Mouse (Mus musculus) forebrain, embryonic 11.5 days (tissue): Measurements from ENCODE around the gene Olfr643. TPM values are rescaled to one million over a fixed set of nuclear protein-coding genes. Genes with fewer than 3 reads are reported as not detected.

Experiments
- ATAC-seq: fragments of 200-750 bp; cut with Nextera tagmentation; replicated peaks from 2 replicates; pipeline ENCODE4 v1.8.0; 2017; ENCODE audit warnings: moderate TSS enrichment; ENCODE audit not compliant: low FRiP score
- DNase-seq: peaks from one replicate; pipeline ENCODE4 v3.0.0-alpha.2; 2017; ENCODE audit warnings: low spot score
- H3K27ac ChIP-seq: fragments of 300-500 bp; sonication (generic); 2 replicates; pipeline ENCODE4 v1.5.1; 2014; ENCODE audit warnings: low read depth, low read length
- H3K27me3 ChIP-seq: fragments of 300-500 bp; sonication (generic); 2 replicates; pipeline ENCODE4 v1.6.1; 2014; ENCODE audit warnings: mild to moderate bottlenecking, low read length, mixed read lengths; ENCODE audit not compliant: control insufficient read depth, insufficient read depth
- H3K36me3 ChIP-seq: fragments of 300-500 bp; sonication (generic); 2 replicates; pipeline ENCODE4 v1.6.1; 2014; ENCODE audit warnings: mild to moderate bottlenecking, low read length, moderate library complexity, mixed read lengths; ENCODE audit not compliant: control insufficient read depth, insufficient read depth
- H3K4me1 ChIP-seq: fragments of 300-500 bp; sonication (generic); replicated peaks from 2 replicates; pipeline ENCODE4 v1.6.1; 2014; ENCODE audit warnings: low read length, mixed read lengths; ENCODE audit not compliant: control insufficient read depth, insufficient read depth
- H3K4me2 ChIP-seq: fragments of 300-500 bp; sonication (generic); 2 replicates; pipeline ENCODE4 v1.6.1; 2014; ENCODE audit warnings: low read depth, mild to moderate bottlenecking, low read length, moderate library complexity, mixed read lengths; ENCODE audit not compliant: severe bottlenecking
- H3K4me3 ChIP-seq: fragments of 300-500 bp; sonication (generic); 2 replicates; pipeline ENCODE4 v1.5.1; 2014; ENCODE audit warnings: low read depth, low read length
- H3K9ac ChIP-seq: fragments of 300-500 bp; sonication (generic); 2 replicates; pipeline ENCODE4 v1.6.1; 2014; ENCODE audit warnings: low read length
- H3K9me3 ChIP-seq: fragments of 300-500 bp; sonication (generic); 2 replicates; pipeline ENCODE4 v1.6.1; 2016; ENCODE audit warnings: low read length, mixed read lengths; ENCODE audit not compliant: control insufficient read depth
- WGBS: fragments of 180-500 bp; shearing (Covaris S2); extraction: QIAGEN DNeasy Blood & Tissue Kit; methylation state at CpG from one replicate; pipeline ENCODE4 v1.1.7; 2014; 5-methylcytosine and 5-hydroxymethylcytosine counted together
- polyA plus RNA-seq: library from polyadenylated mRNA; unstranded; fragments of >200 nt; fragmentation: Nextera tagmentation; extraction: Ambion mirVana; gene quantifications from 2 replicates; pipeline ENCODE4 v1.2.1, GENCODE M21; 2014

Olfr643 gene
- polyA plus RNA-seq, 1 experiment from 2014 or later = not detected

DNA sequence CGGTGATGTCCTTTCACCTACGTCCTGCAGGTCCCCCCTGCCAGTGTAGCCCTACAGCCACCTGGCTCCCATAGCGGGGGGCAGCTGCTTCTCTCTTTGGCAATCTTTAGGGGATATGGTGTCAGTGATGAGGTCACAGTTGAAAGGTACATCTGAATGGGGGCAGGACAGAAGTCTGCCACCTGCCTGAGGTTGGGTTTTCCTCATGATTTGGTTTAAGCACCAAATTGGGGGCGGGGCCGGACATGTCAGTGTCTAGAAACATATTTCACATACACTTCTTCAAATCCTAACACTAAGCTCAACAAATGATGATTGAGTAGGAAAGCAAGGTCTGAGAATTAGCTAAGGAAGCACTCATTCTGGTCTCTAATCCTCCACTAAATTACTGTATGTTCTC, 7.5 kb downstream of the Olfr643 start, which contains the start of gene Ubqln5:
Gene Ubqln5, minus strand, starts transcription at position 101 of the 400 bp plus-strand sequence.
- Histone ChIP-seq H3K4me2 (no peak within 1 kb of the TSS), H3K4me3 (no peak within 1 kb of the TSS), H3K9ac (no peak within 1 kb of the TSS), H3K36me3 (no peaks in the 10 kb centered on the region), H3K4me1 (no peaks in the 10 kb centered on the region), H3K27me3 (no peaks in the 10 kb centered on the region), H3K27ac (no peak within 1 kb of the TSS), H3K9me3 (no peaks in the 10 kb centered on the region)
- WGBS = 96% methylated on average over 5 of the region's 5 CpGs
- DNase-seq (no peak), ATAC-seq (no peak)

GRCm38 (mm10) chr7:104104757-104104972, 32.5 kb downstream of the Olfr643 start, which contains the start of gene Olfr646:
Gene Olfr646, plus strand, starts transcription at chr7:104104873.
- Histone ChIP-seq H3K27ac (no peak within 1 kb of the TSS), H3K4me1 (no peaks in the 10 kb centered on the region), H3K27me3 (no peaks in the 10 kb centered on the region), H3K9ac (no peak within 1 kb of the TSS), H3K36me3 (no peaks in the 10 kb centered on the region), H3K4me2 (no peak within 1 kb of the TSS), H3K9me3 (no peaks in the 10 kb centered on the region), H3K4me3 (no peak within 1 kb of the TSS)
- DNase-seq (no peak), ATAC-seq (no peak)

DNA sequence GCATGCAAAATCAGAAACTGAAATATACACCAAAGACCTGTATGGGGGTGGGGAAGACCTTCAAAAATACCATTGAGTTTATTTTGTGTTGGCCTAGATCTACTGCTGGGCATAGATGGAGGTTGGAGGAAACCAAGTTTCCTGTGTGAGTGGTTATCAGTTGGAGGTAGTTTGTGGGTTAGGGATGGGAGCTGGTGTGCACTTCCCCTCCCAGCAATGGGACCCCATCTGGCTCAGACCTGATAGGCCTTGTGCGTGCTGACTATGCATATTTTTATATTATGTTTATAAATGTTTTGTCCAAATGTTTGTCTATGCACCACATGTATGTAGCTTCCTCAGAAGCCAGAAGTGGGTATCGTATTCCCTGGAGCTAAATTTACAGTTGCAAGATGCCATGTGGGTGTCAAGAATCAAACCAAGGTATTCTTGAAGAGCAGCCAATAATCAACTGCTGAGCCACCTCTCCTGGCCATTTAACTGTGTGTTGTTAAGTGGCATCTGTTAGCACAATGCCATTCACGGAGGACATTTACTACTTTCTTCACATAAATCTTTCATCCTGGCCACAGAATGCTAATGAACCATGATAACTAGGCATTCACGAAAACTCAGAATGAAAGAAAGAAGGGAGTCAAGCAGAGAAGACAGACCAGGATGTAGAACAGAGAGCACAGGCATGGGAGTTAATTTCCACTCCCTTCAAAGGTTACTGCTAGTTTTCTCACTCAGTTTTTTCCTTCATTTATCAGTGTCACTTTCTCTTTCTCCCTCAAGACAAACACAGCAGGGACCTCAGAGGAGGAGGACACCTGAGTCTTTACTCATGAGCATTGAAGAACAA, 33.1 kb downstream of the Olfr643 start:
- H3K9me3 ChIP-seq = no peaks in the 10 kb centered on the region
- 68% methylated on average over 4 of the region's 4 CpGs for WGBS
- no peaks in the 10 kb centered on the region for H3K4me1 ChIP-seq
- no peak for DNase-seq
- no peak for ATAC-seq
- no peaks in the 10 kb centered on the region for H3K36me3 ChIP-seq
- no peak overlapping the region for H3K27ac ChIP-seq
- H3K4me3 ChIP-seq = no peak overlapping the region
- H3K4me2 ChIP-seq = no peak overlapping the region
- no peak overlapping the region for H3K9ac ChIP-seq
- H3K27me3 ChIP-seq = no peaks in the 10 kb centered on the region

DNA sequence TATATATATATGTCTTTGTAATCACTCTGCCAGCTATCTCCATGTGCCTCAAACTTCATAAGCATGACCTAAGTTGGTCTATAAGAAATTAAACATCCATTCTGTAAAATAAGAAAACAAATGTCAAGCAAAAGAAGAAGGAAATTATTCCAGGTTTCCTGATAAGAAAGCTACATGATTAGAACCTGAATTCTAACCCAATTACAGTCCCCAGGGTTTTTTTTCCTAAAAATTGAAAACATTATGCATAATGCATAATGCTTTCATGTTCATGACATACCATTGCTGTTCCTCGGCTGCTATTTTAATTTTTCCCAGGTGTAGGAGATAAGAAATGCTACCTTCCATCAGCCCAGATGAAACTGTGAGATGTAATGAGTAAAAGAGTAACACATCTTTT, 51.8 kb downstream of the Olfr643 start, which contains the start of gene Olfr645:
Gene Olfr645, minus strand, starts transcription at position 101 of the 400 bp plus-strand sequence.
- H3K36me3 ChIP-seq = no peaks in the 10 kb centered on the region
- no peak for ATAC-seq
- no peaks in the 10 kb centered on the region for H3K4me1 ChIP-seq
- no peak within 1 kb of the TSS for H3K4me2 ChIP-seq
- H3K27ac ChIP-seq = no peak within 1 kb of the TSS
- no peak for DNase-seq
- H3K27me3 ChIP-seq = no peaks in the 10 kb centered on the region
- no peak within 1 kb of the TSS for H3K9ac ChIP-seq
- no peaks in the 10 kb centered on the region for H3K9me3 ChIP-seq
- H3K4me3 ChIP-seq = no peak within 1 kb of the TSS
- WGBS = 94% methylated on average over 1 of the region's 1 CpGs

GRCm38 (mm10) chr7:104071769-104072168, 65.4 kb downstream of the Olfr643 start, which contains the start of gene Olfr644:
Gene Olfr644, minus strand, starts transcription at chr7:104071869.
- no peak for ATAC-seq
- WGBS = 80% methylated on average over 2 of the region's 2 CpGs

GRCm38 (mm10) chr7:104061345-104061744, 75.9 kb downstream of the Olfr643 start, which contains the start of gene 4930516K23Rik:
Gene 4930516K23Rik, minus strand, starts transcription at chr7:104061445.
- Histone ChIP-seq H3K9ac (no peak within 1 kb of the TSS), H3K36me3 (no peaks in the 10 kb centered on the region), H3K4me3 (no peak within 1 kb of the TSS), H3K27ac (no peak within 1 kb of the TSS), H3K27me3 (no peaks in the 10 kb centered on the region), H3K4me1 (no peaks in the 10 kb centered on the region), H3K4me2 (no peak within 1 kb of the TSS), H3K9me3 (no peaks in the 10 kb centered on the region)
- DNase-seq (no peak), ATAC-seq (no peak)
- WGBS = 50% methylated on average over 2 of the region's 2 CpGs

More at GRCm38 (mm10) chr7:104071769-104072168, 65.4 kb downstream of the Olfr643 start, which contains the start of gene Olfr644:
- Histone ChIP-seq H3K4me3 (no peak within 1 kb of the TSS), H3K4me1 (no peaks in the 10 kb centered on the region), H3K4me2 (no peak within 1 kb of the TSS), H3K9me3 (no peaks in the 10 kb centered on the region), H3K27ac (no peak within 1 kb of the TSS), H3K9ac (no peak within 1 kb of the TSS), H3K27me3 (no peaks in the 10 kb centered on the region), H3K36me3 (no peaks in the 10 kb centered on the region)
- no peak for DNase-seq

DNA sequence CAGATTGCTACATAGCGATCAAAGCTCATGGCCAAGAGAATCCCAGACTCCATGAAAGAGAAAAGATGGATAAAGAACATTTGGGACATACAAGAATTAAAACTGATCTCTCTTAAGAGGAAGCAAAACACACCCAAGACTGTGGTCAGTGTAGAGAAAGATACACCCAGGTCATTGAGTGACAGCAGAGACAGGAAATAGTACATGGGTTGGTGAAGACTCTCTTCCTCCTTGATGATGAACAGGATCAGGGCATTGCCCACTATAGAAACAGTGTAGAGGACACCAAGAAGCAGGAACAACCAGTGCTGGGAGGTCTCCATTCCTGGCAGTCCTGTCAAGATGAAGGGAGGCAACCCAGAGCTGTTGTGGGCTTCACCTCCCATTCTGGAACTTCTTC, 78.0 kb downstream of the Olfr643 start:
- no peak for DNase-seq
- Histone ChIP-seq H3K9me3 (no peaks in the 10 kb centered on the region), H3K4me2 (no peak overlapping the region), H3K27ac (no peak overlapping the region), H3K36me3 (no peaks in the 10 kb centered on the region), H3K4me3 (no peak overlapping the region), H3K4me1 (no peaks in the 10 kb centered on the region), H3K27me3 (no peaks in the 10 kb centered on the region), H3K9ac (no peak overlapping the region)
- 97% methylated on average over 1 of the region's 1 CpGs for WGBS
- ATAC-seq = no peak

DNA sequence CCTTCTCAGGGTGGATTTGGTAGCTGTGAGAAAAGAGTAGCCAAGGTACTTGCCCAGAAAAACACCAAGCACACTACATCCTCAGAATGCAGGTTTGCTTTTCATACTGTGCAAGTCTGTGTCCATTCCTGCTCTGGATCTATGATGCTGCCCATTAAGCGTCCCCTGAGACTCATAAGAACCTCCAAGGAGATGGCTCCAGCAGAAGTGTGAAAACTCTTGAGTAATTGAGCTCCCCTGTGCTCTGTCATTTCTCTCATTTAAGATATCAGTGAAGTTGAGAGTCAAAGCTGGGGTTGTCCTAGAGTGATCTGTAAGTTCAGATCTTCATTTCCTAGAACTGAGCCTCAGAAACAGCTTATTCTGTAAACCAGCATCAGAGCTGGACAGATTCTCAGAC, 84.6 kb downstream of the Olfr643 start, which contains the start of gene Olfr642:
Gene Olfr642, minus strand, starts transcription at position 101 of the 400 bp plus-strand sequence.
- Histone ChIP-seq H3K9ac (no peak within 1 kb of the TSS), H3K9me3 (no peaks in the 10 kb centered on the region), H3K4me1 (no peaks in the 10 kb centered on the region), H3K27me3 (no peaks in the 10 kb centered on the region), H3K36me3 (no peaks in the 10 kb centered on the region), H3K4me3 (no peak within 1 kb of the TSS), H3K4me2 (no peak within 1 kb of the TSS), H3K27ac (no peak within 1 kb of the TSS)
- WGBS = 87% methylated on average over 1 of the region's 1 CpGs
- DNase-seq (no peak), ATAC-seq (no peak)

- H3K9me3 ChIP-seq = no peaks in the 10 kb centered on the region
- no peak for ATAC-seq
- no peaks in the 10 kb centered on the region for H3K27me3 ChIP-seq
- H3K36me3 ChIP-seq = no peaks in the 10 kb centered on the region
- H3K4me3 ChIP-seq = no peak overlapping the region
- no peak for DNase-seq
- H3K9ac ChIP-seq = no peak overlapping the region
- H3K4me2 ChIP-seq = no peak overlapping the region
- H3K4me1 ChIP-seq = no peaks in the 10 kb centered on the region
- H3K27ac ChIP-seq = no peak overlapping the region
- WGBS = 91% methylated on average over 4 of the region's 4 CpGs
Measured at GRCm38 (mm10) chr7:104050745-104051144, 86.5 kb downstream of the Olfr643 start.
